Mouse (Mus musculus) G1E (cell line): Measurements from ENCODE around the gene Pip5k1a.

Source experiments
- CTCF ChIP-seq: IDR thresholded peaks from 2 replicates; pipeline ENCODE4 v1.5.1; 2012; ENCODE audit warnings: low read depth, low read length, inconsistent platforms, mixed read lengths
- TAL1 ChIP-seq: conservative IDR thresholded peaks from 2 replicates; pipeline ENCODE4 v1.6.1; 2012; ENCODE audit warnings: low read depth, low read length, inconsistent platforms, mixed read lengths

- no peak for TF ChIP-seq TAL1
- no peak for TF ChIP-seq CTCF
These were observed 26.4 kb upstream of the Pip5k1a start for GRCm38 (mm10) chr3:95133176-95133575.
